Mouse (Mus musculus): Measurements from ENCODE around the gene Rev3l. TPM values are rescaled to one million over a fixed set of nuclear protein-coding genes. Genes with fewer than 3 reads are reported as not detected.

The Rev3l gene
- polyA plus RNA-seq, 1 experiment from 2014 or later, result 27.4 TPM

DNA sequence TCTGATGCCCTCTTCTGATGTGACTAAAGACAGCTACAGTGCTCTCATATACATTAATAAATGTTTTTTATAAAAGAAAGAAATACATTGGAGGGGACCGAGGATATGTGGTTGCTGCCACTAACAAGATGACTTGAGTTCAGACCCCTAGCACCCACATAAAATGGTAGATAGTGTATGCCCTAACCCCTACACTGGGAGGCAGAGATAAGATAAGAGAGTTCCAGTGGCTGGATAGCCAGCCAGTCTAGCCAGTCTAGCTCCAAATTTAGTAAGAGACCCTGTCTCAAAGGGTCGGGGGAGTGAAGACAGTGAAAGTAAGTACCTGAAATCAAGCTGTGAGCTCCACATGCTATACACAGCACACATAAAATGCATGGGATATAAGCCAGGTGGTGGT, 133.6 kb downstream of the Rev3l start:
- no peak overlapping the region for H3K27ac ChIP-seq (ENCODE audit: low read depth, low read length)
- 96% methylated on average over 2 of the region's 2 CpGs for WGBS
- no peaks in the 10 kb centered on the region for H3K27me3 ChIP-seq (ENCODE audit: control insufficient read depth, insufficient read depth, low read length)

DNA sequence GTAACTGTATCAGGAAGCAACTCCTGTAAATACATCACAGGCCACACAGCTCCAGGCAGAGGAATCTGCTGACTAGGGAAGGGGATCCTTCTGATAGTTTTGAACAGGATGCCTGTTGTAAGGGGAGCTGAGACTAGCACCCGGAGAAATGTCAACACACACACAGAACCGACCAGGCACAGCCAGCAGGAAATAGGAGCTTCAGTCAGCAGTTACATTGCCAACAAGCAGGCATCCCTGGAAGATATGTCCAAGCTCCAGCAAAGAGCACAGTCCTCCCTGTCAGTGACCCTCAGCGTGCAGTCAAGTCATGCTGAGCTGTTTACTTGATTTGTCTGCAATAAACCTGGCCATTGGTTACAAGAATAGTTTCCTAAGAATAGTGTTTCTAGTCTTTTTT, 156.7 kb downstream of the Rev3l start:
- no peaks in the 10 kb centered on the region for H3K4me1 ChIP-seq (ENCODE audit: control insufficient read depth, insufficient read depth, low read length)
- DNase-seq (ENCODE audit: low spot score) (no peak), ATAC-seq (ENCODE audit: insufficient read depth, low FRiP score, low TSS enrichment) (no peak)
- H3K27me3 ChIP-seq (ENCODE audit: control insufficient read depth, insufficient read depth, low read length), result no peaks in the 10 kb centered on the region
- no peak overlapping the region for H3K9ac ChIP-seq (ENCODE audit: low read length)
- WGBS, result 72% methylated on average over 3 of the region's 3 CpGs
- no peak overlapping the region for H3K27ac ChIP-seq (ENCODE audit: low read depth, low read length)
- no peak overlapping the region for H3K4me2 ChIP-seq (ENCODE audit: low read depth)
- no peaks in the 10 kb centered on the region for H3K9me3 ChIP-seq (ENCODE audit: control insufficient read depth, low read length)
- H3K4me3 ChIP-seq (ENCODE audit: low read depth, low read length), result no peak overlapping the region
- no peaks in the 10 kb centered on the region for H3K36me3 ChIP-seq (ENCODE audit: control insufficient read depth, insufficient read depth, low read length)

More for the DNA sequence above, 133.6 kb downstream of the Rev3l start:
- ATAC-seq (ENCODE audit: insufficient read depth, low FRiP score, low TSS enrichment) (no peak), DNase-seq (ENCODE audit: low spot score) (no peak)
- Histone ChIP-seq H3K4me1 (ENCODE audit: control insufficient read depth, insufficient read depth, low read length) (no peaks in the 10 kb centered on the region), H3K4me3 (ENCODE audit: low read depth, low read length) (no peak overlapping the region), H3K9me3 (ENCODE audit: control insufficient read depth, low read length) (no peaks in the 10 kb centered on the region), H3K36me3 (ENCODE audit: control insufficient read depth, insufficient read depth, low read length) (peaks cover 5% of the 10 kb centered on the region), H3K4me2 (ENCODE audit: low read depth) (no peak overlapping the region), H3K9ac (ENCODE audit: low read length) (no peak overlapping the region)

DNA sequence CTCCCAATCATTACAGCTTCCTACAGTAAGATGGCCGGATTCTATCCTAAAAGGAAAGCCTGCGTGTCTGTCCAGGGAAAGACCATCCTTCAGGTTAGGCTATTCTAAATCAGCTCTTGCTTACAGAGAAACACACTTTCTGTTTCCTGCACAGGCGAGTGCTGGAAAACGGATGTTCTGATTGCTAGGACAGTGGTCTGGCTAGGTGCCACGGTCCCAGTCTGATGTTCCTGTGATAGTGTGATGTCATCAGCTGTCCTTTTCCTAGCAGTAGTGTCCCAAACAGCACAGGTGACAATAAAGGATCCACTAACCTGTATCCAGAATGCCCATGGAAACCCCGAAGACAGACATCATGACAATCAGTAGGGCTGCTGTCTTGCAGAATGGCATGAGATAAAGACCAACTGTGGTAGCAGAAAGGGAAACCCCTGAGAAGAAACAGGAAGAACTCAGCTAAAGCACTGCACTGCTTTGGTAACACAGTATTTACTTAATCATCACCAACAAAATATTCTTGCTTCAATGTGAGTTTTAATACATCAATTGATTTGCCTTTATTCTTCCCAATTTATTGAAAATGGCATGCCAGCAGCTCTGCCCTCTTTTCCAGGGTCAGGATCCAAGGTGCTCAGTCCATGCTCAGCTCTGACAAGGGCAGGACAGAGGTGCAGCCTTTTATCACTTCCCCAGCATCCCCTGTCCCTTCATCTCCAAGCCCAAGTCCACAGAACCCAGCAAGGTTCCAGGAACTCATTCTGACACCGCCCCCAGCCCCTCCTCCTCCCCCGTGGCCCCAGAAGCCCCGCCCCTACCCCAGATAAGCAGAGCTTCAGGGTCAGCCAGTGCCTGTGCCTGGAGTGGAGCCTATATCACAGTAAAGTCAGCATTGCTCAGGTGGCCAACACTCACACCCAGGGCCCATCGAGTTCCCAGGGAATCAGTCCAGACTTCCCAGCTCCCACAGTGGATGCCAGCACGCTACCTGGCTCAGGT, 162.1 kb downstream of the Rev3l start:
- H3K4me3 ChIP-seq (ENCODE audit: low read depth, low read length), result no peak overlapping the region
- H3K4me1 ChIP-seq (ENCODE audit: control insufficient read depth, insufficient read depth, low read length), result peaks cover 6% of the 10 kb centered on the region; the same call in 1 of the 2 replicates
- H3K27me3 ChIP-seq (ENCODE audit: control insufficient read depth, insufficient read depth, low read length), result no peaks in the 10 kb centered on the region
- H3K4me2 ChIP-seq (ENCODE audit: low read depth), result no peak overlapping the region
- WGBS, result 74% methylated on average over 11 of the region's 11 CpGs
- no peak for DNase-seq (ENCODE audit: low spot score)
- no peaks in the 10 kb centered on the region for H3K36me3 ChIP-seq (ENCODE audit: control insufficient read depth, insufficient read depth, low read length)
- H3K9ac ChIP-seq (ENCODE audit: low read length), result no peak overlapping the region
- no peaks in the 10 kb centered on the region for H3K9me3 ChIP-seq (ENCODE audit: control insufficient read depth, low read length)
- no peak for ATAC-seq (ENCODE audit: insufficient read depth, low FRiP score, low TSS enrichment)
- no peak overlapping the region for H3K27ac ChIP-seq (ENCODE audit: low read depth, low read length)

DNA sequence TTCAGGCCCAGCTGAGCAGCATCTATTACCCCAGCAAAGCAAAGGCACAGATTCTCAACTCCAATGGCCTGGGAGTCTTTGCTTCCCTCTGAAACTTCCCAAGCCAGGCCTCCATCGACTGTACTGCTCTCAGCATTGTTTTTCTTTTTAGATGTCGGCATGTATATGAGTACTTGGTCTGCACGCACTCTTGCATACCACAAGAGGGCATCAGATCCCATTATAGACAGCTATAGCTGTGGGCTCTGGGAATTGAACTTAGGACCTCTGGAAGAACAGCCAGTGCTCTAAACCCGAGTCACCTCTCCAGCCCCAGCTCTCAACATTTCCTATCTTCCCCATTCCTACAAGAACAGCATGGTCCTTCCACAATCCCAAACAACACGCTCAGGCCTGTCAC, 164.6 kb downstream of the Rev3l start:
- no peaks in the 10 kb centered on the region for H3K27me3 ChIP-seq (ENCODE audit: control insufficient read depth, insufficient read depth, low read length)
- WGBS, result 87% methylated on average over 5 of the region's 5 CpGs
- no peak overlapping the region for H3K9ac ChIP-seq (ENCODE audit: low read length)
- DNase-seq (ENCODE audit: low spot score), result no peak
- no peak for ATAC-seq (ENCODE audit: insufficient read depth, low FRiP score, low TSS enrichment)
- H3K4me3 ChIP-seq (ENCODE audit: low read depth, low read length), result no peak overlapping the region
- no peak overlapping the region for H3K27ac ChIP-seq (ENCODE audit: low read depth, low read length)
- H3K9me3 ChIP-seq (ENCODE audit: control insufficient read depth, low read length), result no peaks in the 10 kb centered on the region
- H3K4me2 ChIP-seq (ENCODE audit: low read depth), result no peak overlapping the region
- H3K4me1 ChIP-seq (ENCODE audit: control insufficient read depth, insufficient read depth, low read length), result peaks cover 6% of the 10 kb centered on the region; the same call in 1 of the 2 replicates
- H3K36me3 ChIP-seq (ENCODE audit: control insufficient read depth, insufficient read depth, low read length), result no peaks in the 10 kb centered on the region

DNA sequence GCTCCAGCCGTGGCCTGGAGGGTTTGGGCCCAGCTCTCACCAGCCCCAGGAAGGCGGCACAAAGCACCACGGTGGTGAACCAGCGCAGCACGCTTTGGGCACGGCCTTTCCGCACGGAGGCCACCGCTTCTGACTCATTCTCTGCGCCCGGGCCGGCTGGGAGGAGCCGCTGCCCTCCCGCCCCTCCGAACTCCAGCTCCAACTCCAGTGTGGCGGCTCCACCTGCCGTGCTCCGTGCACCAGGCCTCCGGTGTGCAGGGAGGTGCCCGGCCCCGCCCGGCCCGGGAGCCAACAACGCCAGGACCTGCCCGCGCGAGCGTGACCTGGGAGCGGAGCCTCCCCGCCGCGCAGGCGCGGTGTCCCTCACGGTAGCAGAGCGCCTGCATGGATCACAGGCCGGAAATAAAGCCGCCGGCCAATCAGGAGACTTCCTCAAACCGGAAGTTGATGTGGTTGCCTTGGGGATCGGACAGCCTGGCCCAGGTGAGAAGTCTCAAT, 167.0 kb downstream of the Rev3l start, which contains the start of gene Mfsd4b4:
Mfsd4b4 (minus strand) TSS at position 365 of the 498 bp plus-strand sequence.
- ATAC-seq (ENCODE audit: insufficient read depth, low FRiP score, low TSS enrichment) (peak; percentile 98), DNase-seq (ENCODE audit: low spot score) (peak; percentile 91)
- Histone ChIP-seq H3K27me3 (ENCODE audit: control insufficient read depth, insufficient read depth, low read length) (no peaks in the 10 kb centered on the region), H3K27ac (ENCODE audit: low read depth, low read length) (peak within 1 kb of the TSS; percentile 70; the same call in 1 of the 2 replicates), H3K4me3 (ENCODE audit: low read depth, low read length) (peak within 1 kb of the TSS; percentile 73), H3K9ac (ENCODE audit: low read length) (peak within 1 kb of the TSS; percentile 87), H3K4me1 (ENCODE audit: control insufficient read depth, insufficient read depth, low read length) (peaks cover 6% of the 10 kb centered on the region; the same call in 1 of the 2 replicates), H3K9me3 (ENCODE audit: control insufficient read depth, low read length) (no peaks in the 10 kb centered on the region), H3K36me3 (ENCODE audit: control insufficient read depth, insufficient read depth, low read length) (no peaks in the 10 kb centered on the region), H3K4me2 (ENCODE audit: low read depth) (peak within 1 kb of the TSS; percentile 89)
- WGBS, result 2% methylated on average over 41 of the region's 41 CpGs

DNA sequence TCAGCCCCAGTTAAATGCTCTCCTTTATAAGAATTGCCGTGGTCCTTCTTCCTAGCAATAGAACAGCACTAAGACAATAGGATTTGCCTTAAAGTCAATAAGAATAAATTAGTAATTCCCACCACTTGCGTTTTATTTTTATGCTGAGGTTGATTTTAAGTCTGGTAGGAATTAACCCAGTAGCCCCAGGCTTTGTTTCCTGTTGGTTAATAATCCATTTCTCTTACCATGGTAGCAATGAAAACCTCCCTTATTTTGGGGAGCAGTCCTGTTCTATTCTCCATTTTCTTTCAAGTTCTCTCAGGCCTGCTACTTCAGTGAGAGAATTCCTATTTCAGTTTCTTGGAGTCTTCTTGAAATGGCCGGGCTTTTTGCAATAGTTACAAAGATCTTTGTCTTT, 172.3 kb downstream of the Rev3l start:
- ATAC-seq (ENCODE audit: insufficient read depth, low FRiP score, low TSS enrichment) (no peak), DNase-seq (ENCODE audit: low spot score) (no peak)
- 81% methylated on average over 3 of the region's 3 CpGs for WGBS
- no peaks in the 10 kb centered on the region for H3K36me3 ChIP-seq (ENCODE audit: control insufficient read depth, insufficient read depth, low read length)
- no peak overlapping the region for H3K4me2 ChIP-seq (ENCODE audit: low read depth)
- H3K27ac ChIP-seq (ENCODE audit: low read depth, low read length), result no peak overlapping the region
- H3K9me3 ChIP-seq (ENCODE audit: control insufficient read depth, low read length), result no peaks in the 10 kb centered on the region
- H3K4me3 ChIP-seq (ENCODE audit: low read depth, low read length), result no peak overlapping the region
- H3K4me1 ChIP-seq (ENCODE audit: control insufficient read depth, insufficient read depth, low read length), result no peaks in the 10 kb centered on the region
- H3K27me3 ChIP-seq (ENCODE audit: control insufficient read depth, insufficient read depth, low read length), result no peaks in the 10 kb centered on the region
- no peak overlapping the region for H3K9ac ChIP-seq (ENCODE audit: low read length)

DNA sequence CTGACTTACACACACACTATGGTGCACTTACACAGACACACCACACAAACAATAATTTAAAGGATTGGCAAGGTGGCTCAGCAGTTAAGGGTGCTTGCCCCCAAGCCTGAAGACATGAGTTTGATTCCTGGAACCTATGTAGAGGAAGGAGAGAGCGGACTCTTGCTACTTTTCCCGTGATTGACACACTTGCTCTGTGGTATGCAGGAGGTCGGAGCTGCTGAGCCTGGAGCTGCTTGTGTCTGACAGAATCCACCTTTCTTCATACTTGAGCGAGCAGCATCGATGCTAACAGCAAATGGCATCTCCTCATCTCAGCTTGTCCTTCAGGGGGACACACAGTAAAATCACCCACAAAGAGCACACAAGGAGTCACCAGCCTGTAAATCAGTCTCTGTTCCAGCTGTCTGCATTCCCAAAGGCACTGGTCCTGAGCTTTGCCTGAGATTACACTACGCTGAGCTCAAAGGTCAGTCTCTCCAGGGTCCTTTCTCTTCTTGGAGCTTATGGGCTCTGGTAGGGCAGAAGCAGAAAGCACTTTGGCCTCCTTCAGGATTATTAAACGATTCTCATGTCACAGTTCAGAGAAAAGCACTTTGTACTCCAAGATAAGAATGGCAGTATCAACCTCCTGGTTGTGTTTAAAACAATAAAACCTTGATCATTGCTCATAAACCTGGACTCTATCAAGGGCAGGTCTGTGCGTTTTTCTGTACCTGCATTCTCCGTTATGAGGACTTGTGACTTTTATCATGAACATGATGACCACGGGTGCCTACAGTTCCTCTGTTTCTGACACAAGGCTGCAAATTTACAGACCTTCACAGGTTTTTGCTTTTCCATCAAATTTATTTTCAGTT, 175.1 kb downstream of the Rev3l start:
- WGBS, result 87% methylated on average over 10 of the region's 10 CpGs
- Histone ChIP-seq H3K27ac (ENCODE audit: low read depth, low read length) (no peak overlapping the region), H3K36me3 (ENCODE audit: control insufficient read depth, insufficient read depth, low read length) (no peaks in the 10 kb centered on the region), H3K4me3 (ENCODE audit: low read depth, low read length) (no peak overlapping the region), H3K9ac (ENCODE audit: low read length) (no peak overlapping the region), H3K9me3 (ENCODE audit: control insufficient read depth, low read length) (no peaks in the 10 kb centered on the region), H3K27me3 (ENCODE audit: control insufficient read depth, insufficient read depth, low read length) (no peaks in the 10 kb centered on the region), H3K4me1 (ENCODE audit: control insufficient read depth, insufficient read depth, low read length) (no peaks in the 10 kb centered on the region), H3K4me2 (ENCODE audit: low read depth) (no peak overlapping the region)
- ATAC-seq (ENCODE audit: insufficient read depth, low FRiP score, low TSS enrichment) (no peak), DNase-seq (ENCODE audit: low spot score) (no peak)

DNA sequence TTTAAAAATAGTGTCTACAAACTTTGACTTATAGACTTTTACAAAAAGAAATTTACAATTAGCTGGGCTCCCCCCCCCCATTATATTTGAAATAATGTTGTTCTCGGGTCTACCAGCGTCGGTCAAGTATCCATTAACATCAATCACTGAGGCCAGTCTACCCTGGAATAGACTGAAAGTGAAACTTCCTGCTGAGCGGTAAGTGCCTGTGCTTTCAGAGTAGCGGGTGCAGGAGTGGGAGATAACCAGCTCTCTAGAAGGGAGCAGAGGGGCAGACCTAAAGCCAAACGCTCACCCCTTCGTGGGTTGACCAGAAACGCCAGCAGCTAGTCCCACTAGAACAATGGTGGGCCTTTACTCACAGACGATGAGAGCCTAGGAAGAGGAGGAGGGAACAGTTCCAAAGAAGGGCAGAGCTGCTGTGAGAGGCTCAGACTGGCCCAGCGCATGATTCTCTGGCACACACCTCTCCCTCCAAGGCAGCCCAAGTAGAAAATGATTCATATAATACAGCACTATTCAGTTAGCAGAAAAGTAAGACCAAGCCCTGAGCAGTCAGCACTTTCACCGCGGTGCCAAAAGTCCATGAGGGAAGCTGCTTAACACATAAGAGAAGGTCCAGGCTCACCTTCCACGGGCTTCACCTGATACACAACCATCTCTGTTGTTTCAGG, 177.0 kb downstream of the Rev3l start:
- Histone ChIP-seq H3K4me2 (ENCODE audit: low read depth) (no peak overlapping the region), H3K4me1 (ENCODE audit: control insufficient read depth, insufficient read depth, low read length) (no peaks in the 10 kb centered on the region), H3K9me3 (ENCODE audit: control insufficient read depth, low read length) (no peaks in the 10 kb centered on the region), H3K9ac (ENCODE audit: low read length) (no peak overlapping the region), H3K27me3 (ENCODE audit: control insufficient read depth, insufficient read depth, low read length) (no peaks in the 10 kb centered on the region), H3K36me3 (ENCODE audit: control insufficient read depth, insufficient read depth, low read length) (no peaks in the 10 kb centered on the region), H3K4me3 (ENCODE audit: low read depth, low read length) (no peak overlapping the region), H3K27ac (ENCODE audit: low read depth, low read length) (no peak overlapping the region)
- ATAC-seq (ENCODE audit: insufficient read depth, low FRiP score, low TSS enrichment), result no peak
- 74% methylated on average over 13 of the region's 13 CpGs for WGBS
- DNase-seq (ENCODE audit: low spot score), result no peak
